Mouse (Mus musculus) heart, adult 2 months (tissue): ENCODE results near the gene Ehbp1l1. TPM values are rescaled to one million over a fixed set of nuclear protein-coding genes. Genes with fewer than 3 reads are reported as not detected.

Experiments
- DNase-seq, 2 experiments: peaks; one replicate each; pipeline ENCODE4 v3.0.0; 2021
- H3K27ac ChIP-seq: fragments of 200-600 bp; 2 replicates; pipeline ENCODE4 v1.8.1; 2022
- H3K27me3 ChIP-seq: fragments of 200-500 bp; 2 replicates; pipeline ENCODE4 v1.6.1; 2012; ENCODE audit warnings: mild to moderate bottlenecking, low read length, inconsistent platforms, mixed read lengths; ENCODE audit not compliant: control insufficient read depth, insufficient read depth
- H3K36me3 ChIP-seq: fragments of 200-500 bp; 2 replicates; pipeline ENCODE4 v1.6.1; 2012; ENCODE audit warnings: low read length, inconsistent platforms; ENCODE audit not compliant: control insufficient read depth, insufficient read depth
- H3K4me1 ChIP-seq: fragments of 200-500 bp; 2 replicates; pipeline ENCODE4 v1.6.1; 2011; ENCODE audit warnings: low read length; ENCODE audit not compliant: control insufficient read depth, insufficient read depth
- H3K4me3 ChIP-seq: fragments of 200-600 bp; 2 replicates; pipeline ENCODE4 v1.8.1; 2022
- H3K79me2 ChIP-seq: fragments of 200-500 bp; replicated peaks from 2 replicates; pipeline ENCODE4 v1.6.1; 2012; ENCODE audit warnings: mild to moderate bottlenecking, inconsistent platforms, low read length, moderate library complexity, mixed read lengths; ENCODE audit not compliant: control insufficient read depth, insufficient read depth
- H3K9ac ChIP-seq: fragments of 200-500 bp; 2 replicates; pipeline ENCODE4 v1.6.1; 2012; ENCODE audit warnings: low read depth, mild to moderate bottlenecking, control low read depth, inconsistent platforms, low read length, mixed read lengths
- CTCF ChIP-seq: fragments of 200-600 bp; IDR thresholded peaks from 2 replicates; pipeline ENCODE4 v1.8.1; 2022; ENCODE audit warnings: antibody characterized with exemption, mild to moderate bottlenecking, moderate library complexity
- EP300 ChIP-seq: fragments of 200-500 bp; IDR thresholded peaks from 2 replicates; pipeline ENCODE4 v1.6.1; 2011; ENCODE audit warnings: low read depth, low read length, control low read depth; ENCODE audit not compliant: insufficient read depth
- POLR2A ChIP-seq: fragments of 200-500 bp; IDR thresholded peaks from 2 replicates; pipeline ENCODE4 v1.6.1; 2011; ENCODE audit warnings: mild to moderate bottlenecking, low read depth, low read length, control low read depth; ENCODE audit not compliant: insufficient read depth
- WGBS: fragments of 180-500 bp; shearing (Covaris S2); methylation state at CpG from one replicate; pipeline ENCODE4 v1.1.7; 2018; 5-methylcytosine and 5-hydroxymethylcytosine counted together
- intact Hi-C: fragments of 180-260 bp; cut with DNase I; formaldehyde crosslinking; loops from one replicate; pipeline ENCODE4 v1.15.1; 2025
- polyA plus RNA-seq: library from polyadenylated mRNA; depleted of rRNA; stranded (reverse); fragments of >200 nt; gene quantifications from 2 replicates; pipeline ENCODE4 v1.2.3, GENCODE M21; 2012
- total RNA-seq, 2 experiments: library from RNA; stranded (reverse); gene quantifications; 2 replicates each; pipeline ENCODE4 v1.2.3; 2021

Gene Ehbp1l1
- total and polyA plus RNA-seq, 3 experiments, result 100 to 137 (median 128) TPM

DNA sequence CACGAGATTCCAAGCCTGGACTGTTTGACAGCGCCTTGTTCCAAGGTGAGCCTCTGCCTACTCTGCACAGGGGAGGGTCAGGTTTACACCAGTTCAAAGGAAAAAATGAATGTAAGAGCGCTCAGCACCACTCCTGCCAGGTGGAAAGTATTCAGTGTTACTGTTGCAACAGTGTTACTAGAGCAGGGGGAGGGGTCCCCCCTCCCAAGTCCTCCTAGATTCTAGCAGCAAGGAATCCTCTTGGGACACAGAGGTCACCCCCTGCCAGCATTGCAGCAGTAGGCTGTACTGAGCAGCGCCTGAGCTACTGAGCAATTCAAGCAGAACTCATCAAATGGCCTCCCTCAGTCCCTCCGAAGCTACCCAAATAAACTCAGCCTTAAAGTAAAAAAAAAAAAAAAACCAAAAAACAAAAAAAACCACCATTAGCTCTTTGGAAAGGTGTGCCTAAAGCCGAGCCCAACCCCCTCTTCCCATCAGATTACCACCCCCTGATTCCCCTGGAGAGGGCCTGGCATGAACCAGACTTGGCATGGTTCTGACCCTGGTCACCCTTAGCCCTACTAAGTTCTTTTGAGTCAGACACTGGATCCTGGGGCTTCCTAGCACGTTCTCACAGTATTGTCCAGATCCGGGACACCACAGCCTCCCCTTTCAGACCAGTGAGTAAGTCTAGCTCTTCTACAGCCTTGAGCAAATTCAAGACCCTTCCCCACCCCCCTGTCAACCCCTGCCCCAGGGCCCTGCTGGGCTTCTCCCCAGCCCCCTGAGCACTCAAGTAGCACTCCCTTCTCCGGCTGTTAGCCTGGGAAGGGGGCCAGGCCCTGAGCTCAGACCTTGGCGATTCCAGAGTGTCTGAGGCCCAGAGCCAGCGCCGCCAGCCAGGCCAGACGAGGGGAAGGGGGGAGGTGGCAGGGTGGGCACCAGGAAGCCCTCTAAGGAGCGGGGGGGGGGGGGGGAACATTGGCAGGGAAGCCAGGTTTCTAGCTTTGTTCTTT lies 14.5 kb upstream of the Ehbp1l1 start, which contains the start of gene Ltbp3:
TSS of gene Ltbp3 (plus strand) at position 585 of the 998 bp plus-strand sequence.
- intact Hi-C loops, result no loop called here
- H3K27me3 ChIP-seq, result no peaks in the 10 kb centered on the region
- WGBS, result 45% methylated on average over 14 of the region's 14 CpGs

DNA sequence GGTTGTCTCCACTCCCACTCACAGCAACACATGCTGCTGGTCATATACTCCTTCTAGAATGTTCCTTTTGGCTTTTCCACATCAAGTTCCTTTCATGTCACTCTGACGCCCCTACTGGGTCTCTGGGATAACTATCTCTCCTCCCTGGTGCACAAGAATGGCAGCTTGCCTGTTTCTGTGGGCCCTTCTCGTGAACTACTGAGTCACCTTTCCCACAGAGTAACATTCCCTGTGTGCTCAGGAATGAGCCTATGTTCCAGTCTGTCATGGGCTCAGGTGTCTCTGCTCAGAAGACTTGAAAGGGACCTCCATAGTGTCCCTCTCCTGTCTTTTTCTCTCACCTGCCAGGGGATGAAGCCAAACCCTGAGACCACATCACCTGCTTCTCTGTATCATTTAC lies 13.3 kb upstream of the Ehbp1l1 start:
- H3K27me3 ChIP-seq, result no peaks in the 10 kb centered on the region
- H3K4me3 ChIP-seq, result no peak overlapping the region
- no peak overlapping the region for H3K27ac ChIP-seq
- WGBS, result 53% methylated on average over 2 of the region's 2 CpGs
- no peak for DNase-seq
- intact Hi-C loops, result no loop called here
- H3K79me2 ChIP-seq, result no peaks in the 10 kb centered on the region
- peaks cover 9% of the 10 kb centered on the region for H3K4me1 ChIP-seq
- TF ChIP-seq EP300 (no peak), CTCF (no peak), POLR2A (no peak)
- no peaks in the 10 kb centered on the region for H3K36me3 ChIP-seq
- H3K9ac ChIP-seq, result no peak overlapping the region

More for the DNA sequence above, 14.5 kb upstream of the Ehbp1l1 start, which contains the start of gene Ltbp3:
- H3K36me3 ChIP-seq, result no peaks in the 10 kb centered on the region
- peak within 1 kb of the TSS; percentile 88 for H3K27ac ChIP-seq
- H3K79me2 ChIP-seq, result no peaks in the 10 kb centered on the region
- peak within 1 kb of the TSS; percentile 88 for H3K9ac ChIP-seq
- TF ChIP-seq EP300, result no peak
- no peak for TF ChIP-seq CTCF
- TF ChIP-seq POLR2A, result no peak
- H3K4me3 ChIP-seq, result peak within 1 kb of the TSS; percentile 72
- peak; percentile 84 to 85 for DNase-seq
- H3K4me1 ChIP-seq, result peaks cover 9% of the 10 kb centered on the region

DNA sequence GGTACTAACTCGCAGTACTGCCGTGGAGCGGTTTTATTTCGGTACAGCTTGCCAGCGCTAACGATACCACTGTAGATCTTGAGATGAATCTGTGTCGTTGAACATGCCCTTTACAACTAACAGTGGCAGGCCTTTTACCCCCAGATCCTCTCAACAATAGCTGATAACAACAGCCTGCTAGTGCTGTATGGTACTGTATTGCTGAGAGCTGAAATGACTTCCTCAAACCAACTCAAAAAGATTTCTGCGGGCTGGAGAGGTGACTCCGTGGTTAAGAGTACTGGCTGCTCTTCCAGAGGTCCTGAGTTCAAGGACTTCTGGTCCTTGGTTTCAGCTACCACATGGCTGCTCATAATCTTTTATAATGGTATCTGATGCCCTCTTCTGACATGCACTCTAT lies 8.2 kb upstream of the Ehbp1l1 start:
- no peak for TF ChIP-seq CTCF
- no peak for TF ChIP-seq EP300
- no peak for TF ChIP-seq POLR2A

DNA sequence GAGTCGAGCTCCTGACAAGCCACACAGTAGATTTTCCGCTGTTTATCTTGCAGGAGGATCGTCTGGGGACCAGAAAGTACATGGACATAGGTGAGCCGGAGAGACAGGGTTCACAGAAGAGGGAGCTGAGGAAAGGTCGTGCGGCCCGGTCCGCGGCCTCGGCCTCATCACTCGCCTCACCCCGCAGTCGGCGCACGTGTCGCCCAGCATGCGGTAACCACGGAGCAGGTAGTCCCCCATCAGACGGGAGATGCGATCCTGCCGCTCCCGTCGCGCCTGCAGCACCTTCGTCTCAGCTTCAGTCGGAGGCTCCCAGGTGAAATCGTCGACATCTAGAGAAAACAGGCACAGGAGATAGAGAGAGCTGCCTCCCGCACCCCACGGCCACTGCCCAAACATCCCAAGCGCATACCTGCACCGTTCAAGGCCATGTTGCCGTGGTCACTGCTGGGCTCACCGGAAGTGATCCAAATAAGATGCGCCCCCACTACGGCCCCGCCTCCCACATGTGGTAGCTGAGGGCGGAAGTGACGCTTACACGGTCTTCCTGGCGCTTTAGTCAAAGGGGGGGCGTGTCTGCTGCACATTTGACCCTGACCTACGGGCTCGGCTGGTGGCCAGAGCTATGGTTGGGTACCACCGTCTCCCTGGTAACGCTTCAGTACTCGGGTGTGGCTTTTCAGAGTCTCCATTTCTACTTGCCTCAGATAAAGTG lies 5.3 kb upstream of the Ehbp1l1 start:
- Histone ChIP-seq H3K27me3 (no peaks in the 10 kb centered on the region), H3K27ac (peak overlapping the region; percentile 69), H3K79me2 (no peaks in the 10 kb centered on the region), H3K4me1 (peaks cover 19% of the 10 kb centered on the region), H3K9ac (peak overlapping the region; percentile 55), H3K36me3 (no peaks in the 10 kb centered on the region), H3K4me3 (peak overlapping the region; percentile 78)
- WGBS, result 1% methylated on average over 47 of the region's 47 CpGs
- intact Hi-C loops, result no loop called here
- peak; percentile 92 for DNase-seq
- peak; percentile 80; the same call in 1 of the 2 replicates for TF ChIP-seq EP300
- no peak for TF ChIP-seq CTCF
- TF ChIP-seq POLR2A, result peak; percentile 85

More for the DNA sequence above, 8.2 kb upstream of the Ehbp1l1 start:
- intact Hi-C loops, result no loop called here
- Histone ChIP-seq H3K4me1 (peaks cover 5% of the 10 kb centered on the region; the same call in 1 of the 2 replicates), H3K27me3 (no peaks in the 10 kb centered on the region), H3K27ac (no peak overlapping the region), H3K9ac (no peak overlapping the region), H3K4me3 (no peak overlapping the region), H3K79me2 (no peaks in the 10 kb centered on the region), H3K36me3 (no peaks in the 10 kb centered on the region)
- 70% methylated on average over 9 of the region's 9 CpGs for WGBS
- no peak for DNase-seq

DNA sequence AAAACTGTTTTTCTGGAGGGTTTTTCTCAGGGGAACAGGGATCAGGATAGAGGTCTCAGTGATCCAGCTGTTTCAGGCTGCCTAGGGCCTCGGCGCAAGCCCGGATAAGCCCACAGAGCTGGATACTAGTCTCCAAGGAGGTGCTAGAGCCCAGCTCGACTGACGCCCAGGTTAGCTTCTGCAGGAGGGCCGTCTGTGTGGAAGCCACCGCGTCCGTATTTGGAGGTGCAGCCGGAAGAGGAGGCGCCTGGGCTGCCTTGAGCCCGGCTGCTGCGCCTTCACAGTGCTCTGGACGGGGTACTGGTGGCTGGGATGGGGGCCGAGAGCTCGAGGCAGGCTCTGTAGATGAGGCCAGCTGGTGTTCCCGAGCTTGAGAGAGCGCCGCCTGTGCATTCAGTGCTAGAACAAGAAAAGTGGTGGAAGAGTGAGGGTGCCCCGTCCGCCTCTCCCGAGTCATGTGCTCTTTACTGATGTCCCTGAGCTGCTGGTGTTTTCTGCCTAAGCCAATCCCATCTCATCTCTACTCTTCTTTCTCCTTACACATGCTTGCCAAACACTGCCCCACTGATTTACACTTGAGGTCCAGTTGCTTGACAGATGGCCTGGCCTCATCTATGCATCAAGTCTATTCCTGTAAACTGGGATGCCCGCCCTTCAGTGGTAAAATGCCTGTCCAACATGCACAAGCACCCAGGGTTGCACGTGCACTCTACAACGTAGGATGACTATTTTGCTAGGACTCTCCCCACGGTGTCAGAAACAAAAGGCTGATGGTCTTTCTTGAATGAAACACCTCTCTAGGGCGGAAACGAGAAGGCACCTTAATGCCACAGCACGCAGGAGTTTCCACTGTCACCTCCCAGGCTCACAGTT lies 4.4 kb upstream of the Ehbp1l1 start:
- peak; percentile 48 for TF ChIP-seq CTCF
- no peak for TF ChIP-seq EP300
- no peak for TF ChIP-seq POLR2A
- no peak for DNase-seq
- H3K79me2 ChIP-seq, result no peaks in the 10 kb centered on the region
- intact Hi-C loops, result no loop called here
- peaks cover 19% of the 10 kb centered on the region for H3K4me1 ChIP-seq
- H3K4me3 ChIP-seq, result peak overlapping the region; percentile 78
- no peak overlapping the region; the same call in 1 of the 2 replicates for H3K27ac ChIP-seq
- WGBS, result 78% methylated on average over 29 of the region's 29 CpGs
- 0 out of 2 replicates have a peak overlapping the region, but pooled peaks have one; percentile 55 for H3K9ac ChIP-seq
- no peaks in the 10 kb centered on the region for H3K27me3 ChIP-seq
- no peaks in the 10 kb centered on the region for H3K36me3 ChIP-seq
